Comparison of ENCODE assay signal across 19 mouse cellular contexts in genomic region chr4:89816823-89817222, GRCm38 (mm10).
"Had no signal": no experiment of that assay in that cellular context is flagged by ENCODE, and none has a peak within 500 bp of the region (broad histone marks: within the 10 kb centered on the region; RNA-seq: fewer than 3 reads in every experiment).

No protein-coding gene starts in this region.

- H3K4me1 ChIP-seq: limb, embryonic 15.5 days; liver, embryonic 13.5 days; lung, embryonic 15.5 days; megakaryocyte, embryonic 14.5 days; neural tube, embryonic 13.5 days had no signal

- H3K9ac ChIP-seq: limb, embryonic 15.5 days; liver, embryonic 13.5 days; liver, postnatal 0 days; lung, embryonic 15.5 days; neural tube, embryonic 13.5 days had no signal

- ATAC-seq: inflammation-experienced regulatory T-cells, adult 6 months; intestine, postnatal 0 days; liver, postnatal 0 days; midbrain, embryonic 16.5 days had no signal

- DNase-seq: kidney, adult 8-10 months; kidney, postnatal 25 days; layer of hippocampus, postnatal 36 days; liver, embryonic 13.5 days; liver, postnatal 0 days; lung, postnatal 14 days; retina, postnatal 1 day; thymus, adult 18-20 months; thymus, postnatal 14 days had no signal

- H3K27me3 ChIP-seq: limb, embryonic 15.5 days; liver, embryonic 13.5 days; lung, embryonic 15.5 days; megakaryocyte, embryonic 14.5 days; neural tube, embryonic 13.5 days had no signal

- H3K4me3 ChIP-seq: limb, embryonic 15.5 days; liver, embryonic 13.5 days; lung, embryonic 15.5 days; megakaryocyte, embryonic 14.5 days; neural tube, embryonic 13.5 days had no signal

- H3K27ac ChIP-seq: limb, embryonic 15.5 days; liver, embryonic 13.5 days; lung, embryonic 15.5 days; macrophage; neural tube, embryonic 13.5 days; stomach, postnatal 0 days had no signal

- H3K4me2 ChIP-seq: limb, embryonic 15.5 days; liver, embryonic 13.5 days; lung, embryonic 15.5 days; midbrain, embryonic 11.5 days; neural tube, embryonic 13.5 days had no signal

- H3K36me3 ChIP-seq: limb, embryonic 15.5 days; liver, embryonic 13.5 days; lung, embryonic 15.5 days; neural tube, embryonic 13.5 days had no signal

- H3K9me3 ChIP-seq: limb, embryonic 15.5 days; liver, embryonic 13.5 days; lung, embryonic 15.5 days; megakaryocyte, embryonic 14.5 days; neural tube, embryonic 13.5 days had no signal
